10 mouse cellular contexts compared by ENCODE assay signal in genomic region chr2:44336720-44337354, GRCm38 (mm10).
DNase-seq lines count a peak whose midpoint lies in the region; ATAC-seq and TF ChIP-seq lines count a peak whose summit lies in the region.
"Had no signal": no experiment of that assay in that cellular context is flagged by ENCODE, and none has a peak within 500 bp of the region (broad histone marks: within the 10 kb centered on the region; RNA-seq: fewer than 3 reads in every experiment).

No protein-coding gene starts in this region.

- H3K9me3 ChIP-seq in liver, embryonic 14.5 days (ENCODE audit: control insufficient read depth, low read length) = no peaks in the 10 kb centered on the region
- H3K9me3 ChIP-seq: heart, embryonic 15.5 days; stomach, embryonic 15.5 days had no signal

- H3K9ac ChIP-seq in liver, embryonic 14.5 days (replicated peaks) = no peak overlapping the region
- H3K9ac ChIP-seq: heart, embryonic 15.5 days; stomach, embryonic 15.5 days had no signal

- no peak overlapping the region for H3K27ac ChIP-seq in liver, embryonic 14.5 days
- H3K27ac ChIP-seq: heart, embryonic 15.5 days; stomach, embryonic 15.5 days had no signal

- no peak for ATAC-seq in cerebellum, adult (ENCODE audit: insufficient number of reproducible peaks, low FRiP score, low TSS enrichment)
- no peak for ATAC-seq in liver, embryonic 14.5 days (ENCODE audit: insufficient read depth)
- ATAC-seq in monocyte, adult 5-6 weeks (replicated peaks; ENCODE audit: insufficient number of reproducible peaks, low FRiP score, low TSS enrichment, poor library complexity, severe bottlenecking) = 0 out of 2 replicates have a peak, but pooled peaks have one; percentile 45

- intact Hi-C loops in heart, postnatal 10 days (cut with DNase I) = no loop called here

- WGBS in liver, embryonic 14.5 days (ENCODE audit: insufficient replicate concordance) = 66% methylated on average over 5 of the region's 5 CpGs

- no peaks in the 10 kb centered on the region for H3K36me3 ChIP-seq in liver, embryonic 14.5 days (replicated peaks; ENCODE audit: control insufficient read depth, insufficient read depth, low read depth)
- H3K36me3 ChIP-seq: heart, embryonic 15.5 days; stomach, embryonic 15.5 days had no signal

- H3K4me3 ChIP-seq in liver, embryonic 14.5 days (ENCODE audit: insufficient read depth in 1 of 2, low read depth in 2 of 2, low read length in 2 of 2) = no peak overlapping the region
- H3K4me3 ChIP-seq: heart, embryonic 15.5 days; stomach, embryonic 15.5 days had no signal

- no peaks in the 10 kb centered on the region for H3K27me3 ChIP-seq in liver, embryonic 14.5 days (ENCODE audit: control insufficient read depth, insufficient read depth, low read length)
- H3K27me3 ChIP-seq: heart, embryonic 15.5 days; stomach, embryonic 15.5 days had no signal

- peak; percentile 5 for DNase-seq in cerebellum, adult 9-11 months
- DNase-seq in liver, embryonic 14.5 days (ENCODE audit: low read depth in 3 of 3, low spot score in 3 of 3) = no peak
- DNase-seq in liver (no peak), MN1 (ENCODE audit: low spot score) (peak; percentile 17)
- DNase-seq in right cerebral cortex, postnatal 10 days (ENCODE audit: low spot score in 2 of 2) = no peak
- no peak for DNase-seq in heart, postnatal 10 days

- TF ChIP-seq CTCF in liver, embryonic 14.5 days (IDR thresholded peaks at IDR 0.05; ENCODE audit: low read depth) = peak; percentile 56

- H3K4me1 ChIP-seq in liver, embryonic 14.5 days (replicated peaks; ENCODE audit: control insufficient read depth in 2 of 2, insufficient read depth in 2 of 2, low read length in 1 of 2) = no peaks in the 10 kb centered on the region
- H3K4me1 ChIP-seq: heart, embryonic 15.5 days; stomach, embryonic 15.5 days had no signal

- no peak overlapping the region for H3K4me2 ChIP-seq in liver, embryonic 14.5 days (ENCODE audit: low read depth)
- H3K4me2 ChIP-seq: heart, embryonic 15.5 days; stomach, embryonic 15.5 days had no signal

- no peak for TF ChIP-seq EP300 in liver, embryonic 14.5 days (IDR thresholded peaks at IDR 0.05; ENCODE audit: low read depth)

Comparison
In these comparisons a context has a peak if more than half of its experiments do, and no peak if none do; other contexts are left out.
1. DNase-seq: peak in cerebellum, adult 9-11 months (single experiment) and MN1 (single experiment); none in liver, embryonic 14.5 days (0 of 3), liver (single experiment), right cerebral cortex, postnatal 10 days (0 of 2) and heart, postnatal 10 days (0 of 2).